Mouse (Mus musculus) myocyte (in vitro differentiated cells): ENCODE data around the gene Filip1.

Experiments used
- E2F4 ChIP-seq: IDR thresholded peaks from one replicate; pipeline ENCODE4 v1.6.1; 2011; ENCODE audit warnings: mild to moderate bottlenecking, control low read depth, moderate library complexity; ENCODE audit not compliant: insufficient read depth
- MYOD1 ChIP-seq, 3 experiments: IDR thresholded peaks; one replicate each; pipeline ENCODE4 v1.6.1; 2011; ENCODE audit warnings: control low read depth in 2 of 3, low read depth in 2 of 3, mild to moderate bottlenecking in 2 of 3, moderate library complexity in 1 of 3; ENCODE audit not compliant: insufficient read length in 2 of 3, control insufficient read depth in 1 of 3
- MYOG ChIP-seq, 3 experiments: IDR thresholded peaks; one replicate each; pipeline ENCODE4 v1.6.1; 2011; ENCODE audit warnings: control low read depth in 2 of 3, low read depth in 2 of 3, mild to moderate bottlenecking in 2 of 3; ENCODE audit not compliant: insufficient read length in 2 of 3, control insufficient read depth in 1 of 3, insufficient read depth in 1 of 3
- POLR2A ChIP-seq: IDR thresholded peaks from one replicate; pipeline ENCODE4 v1.6.1; 2011; ENCODE audit warnings: low read depth, mild to moderate bottlenecking, control low read depth, moderate library complexity; ENCODE audit not compliant: insufficient read length
- POLR2AphosphoS2 ChIP-seq: IDR thresholded peaks from one replicate; pipeline ENCODE4 v1.6.1; 2011; ENCODE audit warnings: low read depth, control low read depth; ENCODE audit not compliant: insufficient read length
- SRF ChIP-seq: IDR thresholded peaks from one replicate; pipeline ENCODE4 v1.6.1; 2011; ENCODE audit warnings: low read depth; ENCODE audit not compliant: control insufficient read depth, insufficient read length
- TCF12 ChIP-seq: IDR thresholded peaks from one replicate; pipeline ENCODE4 v1.6.1; 2011; ENCODE audit warnings: mild to moderate bottlenecking, control low read depth; ENCODE audit not compliant: poor library complexity, insufficient read depth, severe bottlenecking
- USF1 ChIP-seq: IDR thresholded peaks from one replicate; pipeline ENCODE4 v1.6.1; 2011; ENCODE audit warnings: low read depth, mild to moderate bottlenecking, control low read depth, moderate library complexity

- TF ChIP-seq TCF12 (no peak), USF1 (no peak), SRF (no peak), POLR2AphosphoS2 (no peak), POLR2A (no peak), E2F4 (no peak), MYOG (IDR thresholded peaks at IDR 0.05; ENCODE audit: control insufficient read depth in 1 of 3, insufficient read depth in 1 of 3, insufficient read length in 2 of 3, low read depth in 2 of 3) (no peak), MYOD1 (IDR thresholded peaks at IDR 0.05; ENCODE audit: control insufficient read depth in 1 of 3, insufficient read length in 2 of 3, low read depth in 2 of 3) (no peak)
Observed at GRCm38 (mm10) chr9:79816464-79816863, 196.2 kb downstream of the Filip1 start.
